Mouse (Mus musculus): ENCODE data around the gene Klk1b9. TPM values are rescaled to one million over a fixed set of nuclear protein-coding genes. Genes with fewer than 3 reads are reported as not detected.
"Not testable (repeated sequence)": the region's sequence is repeated elsewhere in the genome, so short reads cannot be mapped to it uniquely, and the experiment has no call there.

Gene Klk1b9
- total and polyA plus RNA-seq, 3 experiments = not detected

DNA sequence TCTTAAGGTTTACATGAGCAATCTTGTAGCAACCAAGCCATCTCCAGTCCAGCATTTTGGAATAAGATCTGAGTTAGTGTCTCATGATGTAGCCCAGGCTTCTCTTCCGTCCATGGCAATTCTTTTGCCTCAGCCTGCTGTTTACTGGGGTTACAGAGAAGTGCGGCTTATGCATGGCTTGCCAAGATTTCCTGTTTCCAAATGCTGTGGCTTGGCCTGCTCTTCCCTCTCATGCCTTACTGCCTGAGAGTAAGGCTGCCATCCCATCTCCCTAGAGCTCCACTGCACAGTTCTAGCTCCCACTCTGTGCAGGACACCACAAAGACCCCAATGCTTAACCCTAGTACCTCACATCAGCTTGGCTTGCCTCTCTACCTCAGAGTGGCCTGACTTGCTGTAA lies 8.2 kb upstream of the Klk1b9 start:
- no peak for DNase-seq (ENCODE audit: low read depth, low spot score)
- TF ChIP-seq BHLHE40 (IDR thresholded peaks at IDR 0.05; ENCODE audit: borderline replicate concordance, low read depth, low read length) (no peak), ZKSCAN1 (IDR thresholded peaks at IDR 0.05; ENCODE audit: low read depth, low read length) (no peak)
- H3K27ac ChIP-seq (ENCODE audit: control insufficient read depth, low read depth, low read length) = no peak overlapping the region
- no peaks in the 10 kb centered on the region for H3K36me3 ChIP-seq (ENCODE audit: control insufficient read depth in 1 of 2, insufficient read depth in 2 of 2, low read length in 2 of 2)
- no peaks in the 10 kb centered on the region for H3K79me2 ChIP-seq (ENCODE audit: control insufficient read depth, insufficient read depth, low read length, poor library complexity)
- H3K9me3 ChIP-seq (replicated peaks; ENCODE audit: insufficient read depth, low read length) = no peaks in the 10 kb centered on the region
- no peak overlapping the region for H3K9ac ChIP-seq (ENCODE audit: control insufficient read depth, low read depth, low read length, poor library complexity, severe bottlenecking)
- no peaks in the 10 kb centered on the region for H3K4me1 ChIP-seq (ENCODE audit: control insufficient read depth in 1 of 2, insufficient read depth in 2 of 2, low read length in 2 of 2)
- no peaks in the 10 kb centered on the region for H3K27me3 ChIP-seq (ENCODE audit: control insufficient read depth in 1 of 2, insufficient read depth in 2 of 2, low read length in 2 of 2)
- H3K4me3 ChIP-seq (ENCODE audit: control insufficient read depth in 1 of 2, insufficient read depth in 1 of 2, low read depth in 2 of 2, low read length in 2 of 2) = no peak overlapping the region

DNA sequence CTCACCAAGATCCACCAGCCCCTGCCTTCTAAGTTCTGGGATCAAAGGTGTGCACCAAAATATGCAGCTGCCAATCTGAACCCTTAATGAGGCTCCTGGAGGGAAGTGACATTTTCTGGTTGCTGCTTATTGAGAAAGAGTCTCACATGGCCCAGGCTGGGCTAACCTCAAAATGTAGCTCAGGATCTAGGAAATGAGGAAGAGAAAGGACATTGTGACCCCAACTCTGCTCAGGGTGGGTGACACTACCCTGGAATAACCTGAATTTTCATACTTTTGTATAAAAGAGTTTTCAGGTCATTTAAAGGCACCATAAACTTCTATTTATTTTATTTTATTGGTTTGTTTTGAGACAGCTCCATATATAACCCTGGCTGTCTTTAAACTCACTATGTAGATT lies 9.8 kb downstream of the Klk1b9 start:
- Histone ChIP-seq H3K79me2 (ENCODE audit: control insufficient read depth, insufficient read depth, low read length, poor library complexity) (no peaks in the 10 kb centered on the region), H3K4me3 (ENCODE audit: control insufficient read depth in 1 of 2, insufficient read depth in 1 of 2, low read depth in 2 of 2, low read length in 2 of 2) (no peak overlapping the region), H3K27me3 (ENCODE audit: control insufficient read depth in 1 of 2, insufficient read depth in 2 of 2, low read length in 2 of 2) (no peaks in the 10 kb centered on the region), H3K4me1 (ENCODE audit: control insufficient read depth in 1 of 2, insufficient read depth in 2 of 2, low read length in 2 of 2) (no peaks in the 10 kb centered on the region), H3K27ac (ENCODE audit: control insufficient read depth, low read depth, low read length) (no peak overlapping the region), H3K36me3 (ENCODE audit: control insufficient read depth in 1 of 2, insufficient read depth in 2 of 2, low read length in 2 of 2) (no peaks in the 10 kb centered on the region), H3K9me3 (replicated peaks; ENCODE audit: insufficient read depth, low read length) (no peaks in the 10 kb centered on the region), H3K9ac (ENCODE audit: control insufficient read depth, low read depth, low read length, poor library complexity, severe bottlenecking) (no peak overlapping the region)
- DNase-seq (ENCODE audit: low read depth, low spot score) = no peak
- TF ChIP-seq MYB (IDR thresholded peaks at IDR 0.05; ENCODE audit: low read depth, low read length) = no peak
- no peak for TF ChIP-seq POLR2A (IDR thresholded peaks at IDR 0.05; ENCODE audit: control insufficient read depth in 1 of 2, insufficient read depth in 1 of 2, low read depth in 1 of 2, low read length in 2 of 2, poor library complexity in 1 of 2)
- no peak for TF ChIP-seq NRF1 (IDR thresholded peaks at IDR 0.05; ENCODE audit: insufficient read depth, low read depth, low read length, poor library complexity, severe bottlenecking)
- TF ChIP-seq MAFK (IDR thresholded peaks at IDR 0.05; ENCODE audit: borderline replicate concordance, low read depth, low read length) = no peak
- no peak for TF ChIP-seq JUND (IDR thresholded peaks at IDR 0.05; ENCODE audit: low read depth, low read length)
- TF ChIP-seq CHD2 (IDR thresholded peaks at IDR 0.05; ENCODE audit: low read length) = no peak
- no peak for TF ChIP-seq ZNF384 (IDR thresholded peaks at IDR 0.05; ENCODE audit: low read depth, low read length)
- TF ChIP-seq CHD1 (IDR thresholded peaks at IDR 0.05; ENCODE audit: low read depth, low read length) = no peak
- TF ChIP-seq MAZ (IDR thresholded peaks at IDR 0.05; ENCODE audit: low read depth, low read length) = no peak
- no peak for TF ChIP-seq POLR2AphosphoS2 (IDR thresholded peaks at IDR 0.05; ENCODE audit: low read length)
- no peak for TF ChIP-seq EP300 (IDR thresholded peaks at IDR 0.05; ENCODE audit: low read depth in 1 of 2, low read length in 2 of 2)
- no peak for TF ChIP-seq ZKSCAN1 (IDR thresholded peaks at IDR 0.05; ENCODE audit: low read depth, low read length)

DNA sequence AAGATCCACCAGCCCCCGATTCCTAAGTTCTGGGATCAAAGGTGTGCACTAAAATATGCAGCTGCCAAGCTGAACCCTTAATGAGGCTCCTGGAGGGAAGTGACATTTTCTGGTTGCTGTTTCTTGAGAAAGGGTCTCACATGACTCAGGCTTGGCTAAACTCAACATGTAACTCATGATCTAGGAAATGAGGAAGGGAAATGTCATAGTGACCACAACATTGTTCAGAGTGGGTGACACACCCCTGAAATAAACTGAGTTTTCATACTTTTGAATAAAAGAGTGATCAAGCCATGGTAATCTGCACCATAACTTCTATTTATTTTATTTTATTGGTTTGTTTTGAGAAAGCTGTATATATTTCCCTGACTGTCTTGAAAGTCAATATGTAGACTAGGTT lies 19.0 kb downstream of the Klk1b9 start:
- H3K27me3 ChIP-seq (ENCODE audit: control insufficient read depth in 1 of 2, insufficient read depth in 2 of 2, low read length in 2 of 2); H3K9ac ChIP-seq (ENCODE audit: control insufficient read depth, low read depth, low read length, poor library complexity, severe bottlenecking); H3K27ac ChIP-seq (ENCODE audit: control insufficient read depth, low read depth, low read length); H3K4me3 ChIP-seq (ENCODE audit: control insufficient read depth in 1 of 2, insufficient read depth in 1 of 2, low read depth in 2 of 2, low read length in 2 of 2); H3K4me1 ChIP-seq (ENCODE audit: control insufficient read depth in 1 of 2, insufficient read depth in 2 of 2, low read length in 2 of 2); H3K9me3 ChIP-seq (replicated peaks; ENCODE audit: insufficient read depth, low read length); H3K36me3 ChIP-seq (ENCODE audit: control insufficient read depth in 1 of 2, insufficient read depth in 2 of 2, low read length in 2 of 2); DNase-seq (ENCODE audit: low read depth, low spot score); H3K79me2 ChIP-seq (ENCODE audit: control insufficient read depth, insufficient read depth, low read length, poor library complexity): not testable (repeated sequence)

DNA sequence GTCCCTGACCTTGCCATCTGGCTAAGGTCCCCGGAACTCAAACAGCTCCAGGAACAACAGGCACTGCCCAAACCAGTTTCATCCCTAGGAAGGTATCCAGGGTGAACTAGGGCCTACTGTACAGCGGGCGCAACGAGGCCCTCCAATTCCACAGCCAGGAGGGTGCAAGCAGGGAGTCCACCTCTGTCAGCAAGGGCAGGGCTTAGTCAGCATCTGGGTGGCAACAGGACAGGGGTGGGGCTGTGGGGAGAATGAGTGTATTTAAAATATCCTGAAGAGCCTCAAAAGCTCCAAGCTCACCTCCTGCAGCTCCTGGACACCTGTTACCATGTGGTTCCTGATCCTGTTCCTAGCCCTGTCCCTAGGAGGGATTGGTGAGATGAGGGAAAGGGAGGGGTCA lies 19.7 kb downstream of the Klk1b9 start, which contains the start of gene Klk1b11:
Gene Klk1b11 (plus strand): TSS at position 301 of the 400 bp plus-strand sequence.
- H3K9me3 ChIP-seq (replicated peaks; ENCODE audit: insufficient read depth, low read length); H3K27me3 ChIP-seq (ENCODE audit: control insufficient read depth in 1 of 2, insufficient read depth in 2 of 2, low read length in 2 of 2); H3K79me2 ChIP-seq (ENCODE audit: control insufficient read depth, insufficient read depth, low read length, poor library complexity); H3K9ac ChIP-seq (ENCODE audit: control insufficient read depth, low read depth, low read length, poor library complexity, severe bottlenecking); H3K4me3 ChIP-seq (ENCODE audit: control insufficient read depth in 1 of 2, insufficient read depth in 1 of 2, low read depth in 2 of 2, low read length in 2 of 2); DNase-seq (ENCODE audit: low read depth, low spot score); H3K36me3 ChIP-seq (ENCODE audit: control insufficient read depth in 1 of 2, insufficient read depth in 2 of 2, low read length in 2 of 2); H3K4me1 ChIP-seq (ENCODE audit: control insufficient read depth in 1 of 2, insufficient read depth in 2 of 2, low read length in 2 of 2); H3K27ac ChIP-seq (ENCODE audit: control insufficient read depth, low read depth, low read length): not testable (repeated sequence)

All from MEL (cell line).